Mouse (Mus musculus): ENCODE results near the gene Sox14.

Gene Sox14

DNA sequence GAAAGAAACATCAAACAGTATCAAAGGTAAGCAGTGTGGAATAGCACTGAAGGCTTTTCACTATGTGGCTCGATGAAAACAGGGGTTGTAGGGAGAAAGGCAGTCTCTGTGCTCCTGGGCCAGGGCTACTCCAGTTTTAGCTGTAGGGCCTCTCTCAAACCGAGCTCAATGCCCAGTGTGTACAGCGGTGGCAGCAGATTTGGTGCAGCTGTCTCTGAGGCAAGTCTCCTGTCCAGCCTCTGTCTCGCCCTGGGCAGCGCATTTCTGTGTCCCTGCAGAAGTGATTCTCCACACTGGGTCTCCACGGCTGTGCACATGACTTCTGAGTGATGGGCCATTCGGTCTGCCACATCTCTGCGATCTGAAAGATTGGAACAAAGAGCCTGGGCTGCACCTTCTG, 27.6 kb downstream of the Sox14 start:
- DNase-seq (ENCODE audit: low spot score in 2 of 2): no peak

GRCm38 (mm10) chr9:99846820-99847219, 29.1 kb downstream of the Sox14 start:
- no peak for DNase-seq (ENCODE audit: low spot score in 2 of 2)

- no peak for DNase-seq (ENCODE audit: low spot score in 2 of 2)
Measured at GRCm38 (mm10) chr9:99839367-99839766, 36.6 kb downstream of the Sox14 start.

- DNase-seq (ENCODE audit: low spot score in 2 of 2): no peak
Measured at GRCm38 (mm10) chr9:99838877-99839276, 37.1 kb downstream of the Sox14 start.

DNA sequence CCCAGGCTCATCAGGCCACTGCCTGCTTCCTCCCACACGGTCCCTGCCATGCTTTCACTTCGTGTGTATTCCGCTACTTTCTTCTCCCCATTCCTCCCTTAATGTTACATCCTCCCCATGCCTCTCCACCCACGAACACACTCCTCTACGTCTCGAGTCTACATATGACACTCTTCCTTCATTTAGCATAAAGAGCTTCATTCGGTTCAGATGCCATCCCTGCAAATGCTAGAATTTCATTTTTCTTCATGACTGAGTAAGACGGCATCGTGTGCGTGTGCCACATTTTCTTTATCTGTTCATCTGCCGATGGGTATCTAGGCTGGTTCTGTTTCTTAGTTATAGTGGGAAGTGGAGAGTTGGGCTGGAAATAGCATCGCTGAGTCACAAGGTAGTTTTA, 39.3 kb downstream of the Sox14 start:
- DNase-seq (ENCODE audit: low spot score in 2 of 2): no peak

DNA sequence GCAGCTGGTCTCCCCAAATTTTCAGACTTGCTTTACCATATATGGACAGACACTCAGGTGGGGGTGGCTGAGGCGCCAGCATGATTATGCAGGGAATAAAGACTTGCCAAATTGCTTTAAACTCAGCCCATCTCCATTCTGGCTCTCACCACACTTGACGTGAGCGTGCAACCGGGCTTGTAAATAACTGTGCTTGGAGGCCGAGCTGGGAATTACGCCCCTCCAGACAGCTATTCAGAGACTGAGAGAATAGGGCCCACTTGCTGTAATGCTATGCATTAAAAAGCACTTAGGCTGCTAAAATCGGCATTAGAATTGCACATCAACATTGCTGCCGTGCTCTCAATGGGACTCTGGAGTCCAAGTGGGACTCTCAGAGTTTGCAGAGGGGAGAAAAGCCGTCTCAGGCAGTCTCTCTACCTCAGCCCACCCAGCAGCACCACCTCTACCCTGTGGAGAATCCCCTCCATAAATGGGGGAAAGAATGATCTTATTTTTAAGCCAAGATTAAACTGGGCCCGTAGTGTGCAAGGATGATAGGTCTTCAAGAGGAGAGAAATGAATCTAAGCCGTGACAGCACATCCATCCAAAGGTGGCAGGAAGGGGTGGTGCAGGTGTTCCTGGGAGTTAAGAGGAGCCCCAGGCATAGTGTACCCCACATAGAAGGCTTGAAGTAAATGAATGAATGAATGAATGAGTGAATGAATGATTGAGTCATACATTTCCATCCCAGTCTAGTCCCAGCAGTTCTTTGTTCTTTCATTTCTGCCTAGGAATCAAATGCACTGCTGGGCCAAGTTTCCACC, 40.1 kb downstream of the Sox14 start:
- no peak for DNase-seq (ENCODE audit: low spot score in 2 of 2)
